Mouse (Mus musculus): Measurements from ENCODE around the gene Atp9a. TPM values are rescaled to one million over a fixed set of nuclear protein-coding genes. Genes with fewer than 3 reads are reported as not detected.

Gene Atp9a
- polyA plus RNA-seq, 3 experiments from 2014 or later: 6.8 to 11.0 (median 10.6) TPM

GRCm38 (mm10) chr2:168679381-168680199 is 62.6 kb downstream of the Atp9a start:
- no peak for ATAC-seq

GRCm38 (mm10) chr2:168678662-168679294 is 63.4 kb downstream of the Atp9a start:
- ATAC-seq: no peak

- ATAC-seq: no peak
These were observed 64.6 kb downstream of the Atp9a start for GRCm38 (mm10) chr2:168677650-168678049.

DNA sequence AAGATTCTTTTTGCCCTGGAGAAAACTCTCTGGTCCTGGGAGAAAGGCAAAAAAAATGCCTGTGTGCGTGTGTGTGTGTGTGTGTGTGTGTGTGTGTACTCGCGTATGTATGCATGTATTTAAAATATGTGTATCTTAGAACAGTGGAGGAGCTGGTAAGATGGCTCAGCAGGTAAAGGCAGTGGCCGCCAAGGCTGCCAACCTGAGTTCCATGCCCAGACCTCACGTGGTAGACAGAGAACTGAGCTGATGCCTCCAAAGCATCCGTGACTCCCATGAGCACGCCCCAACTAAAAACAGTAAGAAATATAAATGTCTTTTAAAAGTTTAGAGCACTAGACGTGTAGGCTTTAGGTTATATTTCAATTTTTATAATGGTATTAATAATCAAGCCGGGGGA is 70.5 kb downstream of the Atp9a start:
- ATAC-seq: no peak

- no peak for ATAC-seq
These were observed 72.0 kb downstream of the Atp9a start for GRCm38 (mm10) chr2:168670241-168670640.

DNA sequence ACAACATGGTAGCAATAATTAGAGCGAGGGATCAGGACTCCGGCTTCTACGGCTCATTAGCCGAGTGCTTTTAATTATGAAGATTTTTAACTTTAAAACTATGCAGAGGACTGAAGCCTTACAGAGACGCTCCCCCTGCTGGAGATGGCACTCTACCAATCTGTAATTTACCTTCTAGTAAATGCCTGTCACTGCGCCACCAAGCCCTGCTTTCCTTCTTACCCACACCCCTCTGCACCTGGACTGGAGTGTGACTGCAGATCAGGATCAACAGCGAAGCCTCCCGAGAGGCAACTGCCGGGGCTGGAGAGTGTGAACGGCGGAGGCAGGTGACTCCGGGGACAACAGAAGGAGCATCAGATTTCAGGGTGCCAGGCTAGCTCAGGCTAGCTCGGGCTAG is 72.4 kb downstream of the Atp9a start:
- no peak for ATAC-seq

GRCm38 (mm10) chr2:168667745-168668144 is 74.5 kb downstream of the Atp9a start:
- ATAC-seq: no peak

GRCm38 (mm10) chr2:168665680-168666079 is 76.5 kb downstream of the Atp9a start:
- ATAC-seq: no peak

GRCm38 (mm10) chr2:168663716-168664115 is 78.5 kb downstream of the Atp9a start:
- ATAC-seq: no peak

GRCm38 (mm10) chr2:168663216-168663615 is 79.0 kb downstream of the Atp9a start:
- ATAC-seq: no peak

DNA sequence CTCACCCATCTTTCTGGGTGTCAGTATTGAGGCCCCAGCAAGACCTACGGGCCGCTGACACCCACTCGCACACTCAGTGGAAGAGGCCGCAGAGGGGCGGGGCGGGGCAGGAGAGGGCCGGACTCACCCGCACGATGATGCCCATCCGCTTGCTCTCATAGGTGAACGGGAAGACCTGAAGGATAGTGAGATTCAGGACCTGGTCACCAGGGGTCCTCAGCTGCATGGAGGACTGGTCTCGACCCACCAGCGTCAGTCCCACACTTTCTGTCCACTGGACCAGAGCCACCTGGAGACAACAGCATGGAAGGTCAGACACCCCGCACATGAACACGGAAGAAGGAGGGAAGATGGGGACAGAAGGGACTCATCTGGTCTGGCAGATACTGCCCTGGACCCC is 80.4 kb downstream of the Atp9a start:
- ATAC-seq: no peak

DNA sequence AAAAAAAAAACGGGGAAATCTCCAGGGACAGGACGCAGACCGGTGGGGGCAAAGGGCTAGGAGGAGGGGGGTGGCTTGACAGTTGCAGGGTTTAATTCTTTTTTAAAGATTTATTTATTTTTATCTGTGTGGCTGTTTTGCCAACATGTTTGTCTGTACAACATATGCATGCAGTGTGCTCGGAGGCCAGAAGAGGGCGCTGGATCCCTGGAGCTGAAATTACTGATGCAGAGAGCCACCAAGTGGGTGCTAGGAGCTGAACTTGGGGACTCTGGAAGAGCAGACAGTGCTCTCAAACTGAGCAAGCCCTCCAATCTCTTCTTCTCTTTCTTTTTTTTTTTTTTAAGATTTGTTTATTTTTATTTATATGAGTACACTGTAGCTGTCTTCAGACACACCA is 81.9 kb downstream of the Atp9a start:
- ATAC-seq: no peak

GRCm38 (mm10) chr2:168658551-168658950 is 83.7 kb downstream of the Atp9a start:
- ATAC-seq: no peak

GRCm38 (mm10) chr2:168656569-168657308 is 85.5 kb downstream of the Atp9a start:
- no peak for ATAC-seq

DNA sequence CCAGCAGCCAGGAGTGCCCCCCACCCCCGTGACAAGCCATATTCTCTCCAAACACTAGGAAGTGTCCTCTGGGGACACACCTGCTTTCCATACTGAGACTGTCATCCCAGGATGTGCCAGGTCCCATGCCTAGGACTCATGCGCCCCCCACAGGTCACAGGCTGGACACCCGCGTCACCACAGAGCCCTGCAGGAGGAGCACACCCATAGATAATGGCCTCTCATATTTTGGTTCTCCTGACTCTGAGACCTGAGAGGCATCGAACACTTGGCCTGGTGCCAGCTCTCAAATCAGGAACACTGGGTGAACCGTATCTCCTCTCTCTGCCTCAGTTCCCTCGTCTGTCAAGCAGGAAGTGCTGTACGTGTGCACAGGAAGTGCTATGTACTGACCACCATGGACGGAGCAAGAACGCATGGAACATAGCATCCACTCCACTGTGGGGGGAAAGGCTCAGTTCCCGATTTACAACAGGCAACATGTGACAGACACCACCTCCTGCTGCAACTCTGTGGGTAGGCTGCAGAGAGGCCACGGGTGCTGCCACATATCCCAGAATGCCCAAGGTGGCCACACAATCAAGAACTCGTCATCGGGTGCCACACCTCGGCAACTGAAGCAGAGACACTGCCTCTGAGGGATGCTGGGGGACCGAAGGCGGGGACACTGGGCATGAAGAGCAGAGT is 87.1 kb downstream of the Atp9a start:
- no peak for ATAC-seq

DNA sequence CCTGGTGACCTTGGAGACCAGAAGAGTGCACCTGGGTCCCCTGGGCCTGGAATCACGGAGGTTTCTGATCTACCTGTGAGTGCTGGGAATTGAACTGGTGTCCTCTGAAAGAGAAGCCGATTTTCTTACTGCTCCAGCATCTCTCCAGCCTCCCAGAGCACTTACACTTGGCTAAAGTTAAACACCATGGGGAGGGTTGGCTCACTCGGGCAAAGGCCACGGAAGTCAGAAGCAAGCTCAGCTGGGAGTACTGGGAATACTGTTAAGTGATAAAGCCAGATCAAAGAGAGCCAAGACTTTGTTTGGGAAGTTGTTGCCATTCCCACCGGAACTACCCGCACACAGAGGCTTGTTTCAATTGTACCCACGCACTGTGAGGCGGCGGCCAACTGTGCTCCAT is 87.7 kb downstream of the Atp9a start:
- no peak for ATAC-seq

- no peak for ATAC-seq
These were observed 90.5 kb downstream of the Atp9a start for GRCm38 (mm10) chr2:168651757-168652156.

DNA sequence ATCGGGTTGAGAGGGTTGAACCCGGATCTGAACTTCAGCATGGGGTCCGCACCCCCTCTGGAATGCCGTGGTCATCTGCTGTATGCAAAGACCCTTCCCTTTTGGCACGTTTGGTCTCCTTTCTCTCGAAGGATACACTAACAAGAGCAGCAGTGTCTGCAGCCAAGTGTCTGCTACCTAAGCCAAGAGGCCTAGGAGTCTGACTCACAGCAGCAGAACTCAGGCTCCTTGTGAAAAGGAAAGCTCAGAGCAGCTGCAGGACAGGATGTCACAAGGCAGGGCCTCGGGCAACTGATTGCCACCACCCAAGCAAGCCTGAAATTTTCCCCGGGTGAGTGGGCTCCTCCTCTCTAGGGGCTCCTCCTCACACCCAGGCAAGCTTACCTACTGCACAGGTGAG is 94.0 kb downstream of the Atp9a start:
- no peak for ATAC-seq

GRCm38 (mm10) chr2:168644855-168645254 is 97.4 kb downstream of the Atp9a start:
- ATAC-seq: no peak

DNA sequence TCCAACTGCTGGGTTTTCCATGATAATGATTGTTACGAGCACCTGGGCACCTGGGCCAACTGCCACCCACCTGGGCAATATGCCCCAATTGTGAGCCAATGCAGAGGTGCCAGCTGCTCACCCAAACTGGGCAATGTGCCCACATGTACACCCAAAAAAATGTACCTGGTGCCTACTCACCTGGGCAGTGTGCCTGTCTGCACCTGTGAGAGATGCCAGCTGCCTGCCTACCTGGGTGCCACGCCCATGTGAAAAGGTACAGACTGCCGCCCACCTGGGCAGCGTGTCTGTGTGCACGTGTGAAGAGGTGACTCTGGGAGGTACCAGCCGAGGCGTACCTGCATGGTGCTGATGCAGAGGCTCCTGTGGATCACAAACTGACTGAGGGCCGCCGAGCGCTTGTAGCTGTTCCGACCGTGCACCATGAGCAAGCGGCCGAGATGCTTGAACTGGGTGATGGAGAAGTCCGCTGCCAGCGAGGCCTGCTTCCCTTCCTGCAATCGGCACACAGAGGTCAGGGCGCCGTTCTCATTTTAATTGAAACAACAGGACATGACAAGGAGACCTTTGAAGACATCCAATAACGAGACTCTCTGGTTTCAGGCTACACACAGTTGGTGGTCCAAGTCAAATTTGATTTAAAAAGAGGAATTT is 98.6 kb downstream of the Atp9a start:
- no peak for ATAC-seq

- no peak for ATAC-seq
These were observed 100.0 kb downstream of the Atp9a start for GRCm38 (mm10) chr2:168642187-168642586.

DNA sequence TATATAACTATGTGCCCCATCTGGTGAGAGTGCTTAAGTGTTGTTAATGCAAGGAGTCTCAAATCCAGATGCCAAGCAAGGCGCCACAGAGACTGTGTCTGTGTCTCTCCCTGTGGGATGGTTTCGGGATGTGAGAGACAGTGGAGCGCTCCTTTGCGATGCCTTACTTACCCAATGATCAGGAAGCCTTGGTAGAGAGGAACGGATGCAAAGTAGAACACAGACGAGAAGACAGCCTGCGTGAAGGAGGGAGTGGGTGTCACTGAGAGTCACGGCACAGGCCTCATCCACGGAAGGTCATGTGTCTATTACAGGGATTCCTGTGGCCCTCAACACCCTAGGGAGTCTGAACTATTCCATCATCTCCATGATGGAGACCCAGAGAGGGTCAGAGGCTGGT is 101.7 kb downstream of the Atp9a start:
- ATAC-seq: no peak
